Mouse (Mus musculus): ENCODE measurements at regions not wholly inside any gene's neighbourhood (a gene's known extent, or its start where the extent isn't known, plus 50 kb on each side); places are given as distances from the start of the nearest gene placed in this dataset.
"Not testable (repeated sequence)": the region's sequence is repeated elsewhere in the genome, so short reads cannot be mapped to it uniquely, and the experiment has no call there.

GRCm38 (mm10) chr4:21464456-21464855, 221.3 kb downstream of the Prdm13 start:
- DNase-seq (ENCODE audit: low read depth, low spot score): no peak

- no peak for DNase-seq (ENCODE audit: low read depth, low spot score)
Observed at GRCm38 (mm10) chr4:21441274-21441673, 244.5 kb downstream of the Prdm13 start.

- no peak for DNase-seq (ENCODE audit: low read depth, low spot score)
Observed at GRCm38 (mm10) chr4:21436710-21437109, 249.1 kb downstream of the Prdm13 start.

- peak; percentile 26 for DNase-seq (ENCODE audit: low read depth, low spot score)
Observed at GRCm38 (mm10) chr4:21407850-21408249, 277.9 kb downstream of the Prdm13 start.

- no peak for DNase-seq (ENCODE audit: low read depth, low spot score)
Observed at GRCm38 (mm10) chr4:21369314-21369713, 316.4 kb downstream of the Prdm13 start.

GRCm38 (mm10) chr4:21368234-21369021, 317.3 kb downstream of the Prdm13 start:
- DNase-seq (ENCODE audit: low read depth, low spot score): peak; percentile 19

GRCm38 (mm10) chr4:21321769-21322168, 364.0 kb downstream of the Prdm13 start:
- DNase-seq (ENCODE audit: low read depth, low spot score): no peak

- DNase-seq (ENCODE audit: low read depth, low spot score): not testable (repeated sequence)
Observed at GRCm38 (mm10) chr4:21309239-21309638, 376.5 kb downstream of the Prdm13 start.

GRCm38 (mm10) chr4:21307476-21308011, 378.2 kb downstream of the Prdm13 start:
- no peak for DNase-seq (ENCODE audit: low read depth, low spot score)

- DNase-seq (ENCODE audit: low read depth, low spot score): no peak
Observed at GRCm38 (mm10) chr4:21300141-21300540, 385.6 kb downstream of the Prdm13 start.

- DNase-seq (ENCODE audit: low read depth, low spot score): no peak
Observed at GRCm38 (mm10) chr4:21267302-21267701, 418.5 kb downstream of the Prdm13 start.

- DNase-seq (ENCODE audit: low read depth, low spot score): no peak
Observed at GRCm38 (mm10) chr4:21266886-21267285, 418.9 kb downstream of the Prdm13 start.

- no peak for DNase-seq (ENCODE audit: low read depth, low spot score)
Observed at GRCm38 (mm10) chr4:21250396-21250795, 435.4 kb downstream of the Prdm13 start.

- DNase-seq (ENCODE audit: low read depth, low spot score): peak; percentile 69
Observed at GRCm38 (mm10) chr4:21222631-21223030, 463.1 kb downstream of the Prdm13 start.

GRCm38 (mm10) chr4:21207617-21208016, 478.1 kb downstream of the Prdm13 start:
- DNase-seq (ENCODE audit: low read depth, low spot score): no peak

GRCm38 (mm10) chr4:21195620-21196019, 490.1 kb downstream of the Prdm13 start:
- no peak for DNase-seq (ENCODE audit: low read depth, low spot score)

- DNase-seq (ENCODE audit: low read depth, low spot score): no peak
Observed at GRCm38 (mm10) chr4:21173789-21174188, 512.0 kb downstream of the Prdm13 start.

GRCm38 (mm10) chr4:21173019-21173418, 512.7 kb downstream of the Prdm13 start:
- DNase-seq (ENCODE audit: low read depth, low spot score): no peak

GRCm38 (mm10) chr4:21170734-21171133, 515.0 kb downstream of the Prdm13 start:
- no peak for DNase-seq (ENCODE audit: low read depth, low spot score)

- DNase-seq (ENCODE audit: low read depth, low spot score): no peak
Observed at GRCm38 (mm10) chr4:21162124-21162523, 523.6 kb downstream of the Prdm13 start.

- no peak for DNase-seq (ENCODE audit: low read depth, low spot score)
Observed at GRCm38 (mm10) chr4:21125892-21126291, 559.9 kb downstream of the Prdm13 start.

- no peak for DNase-seq (ENCODE audit: low read depth, low spot score)
Observed at GRCm38 (mm10) chr4:21095741-21096140, 590.0 kb downstream of the Prdm13 start.

- no peak for DNase-seq (ENCODE audit: low read depth, low spot score)
Observed at GRCm38 (mm10) chr4:21070198-21070785, 615.5 kb downstream of the Prdm13 start.

Data from forelimb bud, embryonic 11.5 days (tissue).